Mouse (Mus musculus): Measurements from ENCODE around the gene Platr25. TPM values are rescaled to one million over a fixed set of nuclear protein-coding genes. Genes with fewer than 3 reads are reported as not detected.
"Not testable (repeated sequence)": the region's sequence is repeated elsewhere in the genome, so short reads cannot be mapped to it uniquely, and the experiment has no call there.

The Platr25 gene
- polyA plus RNA-seq (2012; rRNA removed), result 16.8 and 17.6 TPM in 2 replicates

DNA sequence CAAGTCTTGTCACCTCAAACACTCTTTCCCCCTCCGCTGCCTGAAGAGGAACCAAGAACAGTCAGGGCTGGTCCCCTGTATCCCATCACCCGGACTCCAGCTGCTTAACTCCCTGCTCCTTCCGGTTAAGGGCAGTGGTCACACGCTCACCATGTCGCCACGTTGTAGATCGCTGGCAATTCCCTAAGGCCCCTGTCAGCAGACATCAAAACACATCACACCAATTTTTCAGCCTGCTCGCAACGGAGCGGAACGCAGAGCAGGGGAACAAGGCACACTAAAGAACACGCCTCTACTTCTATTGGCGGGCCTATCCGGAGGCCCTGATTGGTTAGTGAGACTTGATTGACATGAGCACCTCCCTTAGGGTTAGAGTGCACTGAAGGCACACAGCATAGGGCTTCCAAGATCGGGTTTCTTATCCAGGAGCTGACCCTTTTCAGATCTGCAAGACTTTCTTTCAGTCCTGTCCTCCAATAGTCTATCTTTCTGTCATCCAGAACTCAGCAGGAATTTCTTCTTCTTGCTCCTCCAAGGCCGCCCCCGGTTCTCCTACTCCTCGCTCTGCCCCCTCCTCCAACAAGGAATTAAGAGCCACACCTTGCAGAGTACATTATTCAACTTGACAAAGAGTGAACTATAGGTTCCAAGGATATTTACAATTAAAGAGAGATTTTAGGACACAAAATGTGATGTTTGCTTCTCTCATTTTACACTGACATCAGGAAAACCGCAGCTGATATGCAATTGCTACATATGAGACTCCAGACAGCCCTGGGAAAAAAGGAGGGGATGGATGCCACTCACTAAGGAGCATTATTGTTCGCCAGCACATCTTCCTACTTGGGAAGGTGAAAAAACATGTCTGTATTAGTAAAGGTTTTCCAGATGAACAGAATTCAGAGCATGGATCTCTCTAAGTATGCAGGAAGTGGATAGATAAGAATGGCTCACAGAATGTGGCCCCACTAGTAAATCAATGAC is at the start of gene Platr25:
Gene Platr25 (minus strand): TSS at position 278 of the 984 bp plus-strand sequence.
- DNase-seq (ENCODE audit: low read depth), result peak; percentile 84

DNA sequence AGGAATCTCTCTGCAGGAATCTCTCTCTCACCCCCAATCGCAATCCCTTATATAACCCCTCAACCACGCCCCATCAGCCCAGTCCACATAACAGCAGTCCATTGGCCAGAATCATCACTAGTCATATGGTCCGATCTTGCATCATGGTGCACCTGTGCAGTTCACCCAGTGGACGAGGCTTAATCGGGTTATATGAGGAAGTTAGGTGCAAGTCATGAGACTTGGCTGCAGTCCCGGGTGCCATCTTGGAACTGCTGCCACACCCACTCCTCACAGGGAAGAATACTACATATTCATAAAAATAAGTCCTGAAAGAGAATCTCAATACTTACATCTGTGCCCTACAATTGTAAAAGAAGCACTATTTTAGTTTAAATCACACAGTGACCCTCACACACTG is 47.5 kb upstream of the Platr25 start:
- not testable (repeated sequence) for DNase-seq (ENCODE audit: low read depth)

DNA sequence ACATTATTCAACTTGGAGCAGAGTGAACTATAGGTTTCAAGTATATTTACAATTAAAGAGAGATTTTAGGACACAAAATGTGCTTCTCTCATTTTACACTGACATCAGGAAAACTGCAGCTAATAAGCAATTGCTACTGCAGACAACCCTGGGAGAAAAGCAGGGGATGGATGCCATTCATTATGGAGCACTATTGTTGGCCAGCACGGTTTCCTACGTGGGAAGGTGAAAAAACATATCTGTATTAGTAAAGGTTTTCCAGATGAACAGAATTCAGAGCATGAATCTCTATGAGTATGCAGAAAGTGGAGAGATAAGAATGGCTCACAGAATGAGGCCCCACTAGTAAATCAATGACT is 25.6 kb upstream of the Platr25 start:
- not testable (repeated sequence) for DNase-seq (ENCODE audit: low read depth)

DNA sequence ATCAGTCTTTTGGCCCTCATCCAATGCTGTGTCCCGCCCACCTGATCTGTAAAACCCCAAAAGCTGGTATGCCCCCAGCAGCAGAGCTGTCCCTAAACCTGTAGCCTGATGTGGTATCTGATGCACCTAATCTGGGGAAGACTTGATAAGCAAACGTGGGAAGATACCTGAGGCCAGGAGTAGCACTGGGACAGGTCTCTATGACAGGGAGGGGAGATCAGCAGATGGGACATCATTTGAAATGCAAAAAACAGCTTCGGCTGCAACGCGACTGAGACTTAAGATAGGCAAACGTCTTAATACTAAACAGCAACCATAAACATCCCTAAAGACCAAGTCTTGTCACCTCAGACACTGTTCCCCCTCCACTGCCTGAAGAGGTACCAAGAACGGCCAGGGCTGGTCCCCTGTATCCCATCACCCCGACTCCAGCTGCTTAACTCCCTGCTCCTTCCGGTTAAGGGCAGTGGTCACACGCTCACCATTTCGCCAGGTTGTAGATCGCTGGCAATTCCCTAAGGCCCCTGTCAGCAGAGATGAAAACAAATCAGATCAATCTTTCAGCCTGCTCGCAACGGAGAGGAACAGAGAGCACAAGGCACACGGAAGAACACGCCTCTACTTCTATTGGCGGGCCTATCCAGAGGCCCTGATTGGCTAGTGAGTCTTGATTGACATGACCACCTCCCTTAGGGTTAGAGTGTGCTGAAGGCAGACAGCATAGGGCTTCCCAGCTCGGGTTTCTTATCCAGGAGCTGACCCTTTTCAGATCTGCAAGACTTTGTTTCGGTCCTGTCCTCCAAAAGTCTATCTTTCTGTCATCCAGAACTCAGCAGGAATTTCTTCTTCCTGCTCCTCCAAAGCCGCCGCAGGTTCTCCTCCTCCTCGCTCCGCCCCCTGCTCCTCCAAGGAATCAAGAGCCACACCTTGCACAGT is 25.0 kb upstream of the Platr25 start, which contains the start of gene Gm5141:
Gene Gm5141 (minus strand): TSS at position 610 of the 936 bp plus-strand sequence.
- DNase-seq (ENCODE audit: low read depth), result peak; percentile 76

DNA sequence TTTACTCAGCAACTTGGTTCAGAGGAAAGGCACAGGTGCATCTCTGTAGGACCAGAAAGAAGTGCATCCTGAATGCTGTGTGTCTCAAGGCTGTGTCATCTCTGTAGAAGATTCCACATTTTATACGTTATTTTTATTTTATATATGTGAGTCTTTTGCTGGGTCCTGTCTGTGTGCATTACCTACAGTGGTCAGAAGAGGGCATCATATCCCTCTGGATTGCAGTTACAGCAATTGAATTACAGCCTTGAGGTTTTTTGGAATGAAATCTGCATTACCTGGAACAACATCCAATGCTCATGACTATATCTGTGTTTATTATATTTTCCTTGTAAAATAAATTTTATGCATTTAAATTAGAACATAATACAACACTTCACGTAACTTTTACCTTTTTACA is 3.3 kb upstream of the Platr25 start:
- peak; percentile 37 for DNase-seq (ENCODE audit: low read depth)
- TF ChIP-seq CTCF (IDR thresholded peaks at IDR 0.05; ENCODE audit: borderline replicate concordance, extremely low read depth, insufficient read depth, insufficient read length), result peak; percentile 23; the same call in 1 of the 2 replicates

DNA sequence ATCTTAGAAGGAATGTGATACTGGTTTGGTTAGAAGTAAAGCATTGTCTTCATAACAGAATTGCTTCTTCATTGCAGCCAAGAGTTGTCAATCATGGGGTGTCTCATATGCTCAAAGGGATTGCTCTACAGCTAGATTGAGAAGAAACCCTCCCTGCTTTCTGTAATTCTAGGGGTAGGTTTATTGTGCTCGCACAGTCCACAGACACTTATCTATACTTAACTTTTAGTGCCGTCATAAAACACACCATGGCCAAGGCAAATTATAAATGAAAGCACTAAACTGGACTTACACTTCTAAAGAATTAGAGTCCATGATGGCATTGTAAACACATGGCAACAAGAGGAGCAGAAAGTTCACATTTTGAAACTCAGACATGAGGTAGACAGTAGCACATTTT is 27.2 kb downstream of the Platr25 start:
- no peak for DNase-seq (ENCODE audit: low read depth)
- no peak for TF ChIP-seq POLR2A (IDR thresholded peaks at IDR 0.05; ENCODE audit: borderline replicate concordance, extremely low read depth, insufficient read depth, insufficient read length, poor library complexity, severe bottlenecking)
- no peak for TF ChIP-seq CTCF (IDR thresholded peaks at IDR 0.05; ENCODE audit: borderline replicate concordance, extremely low read depth, insufficient read depth, insufficient read length)

DNA sequence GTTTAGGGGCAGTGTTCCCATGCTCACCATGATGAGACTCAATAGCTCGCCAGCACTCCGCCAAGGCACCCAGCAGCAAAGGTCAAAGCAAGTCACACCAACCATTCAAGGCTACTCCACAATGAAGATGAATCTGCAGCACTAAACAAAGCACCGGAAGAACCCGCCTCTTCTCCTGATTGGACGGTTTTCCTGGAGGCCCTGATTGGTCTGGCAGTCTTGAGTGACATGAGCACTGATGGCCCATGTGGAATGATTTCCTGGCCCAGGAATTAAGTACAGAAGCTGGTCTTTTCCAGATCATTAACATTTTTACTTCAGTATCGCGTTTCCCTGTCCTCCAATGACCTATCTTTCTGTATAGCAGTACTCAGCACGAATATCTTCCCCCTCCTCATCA is 47.9 kb downstream of the Platr25 start:
- DNase-seq (ENCODE audit: low read depth), result not testable (repeated sequence)

DNA sequence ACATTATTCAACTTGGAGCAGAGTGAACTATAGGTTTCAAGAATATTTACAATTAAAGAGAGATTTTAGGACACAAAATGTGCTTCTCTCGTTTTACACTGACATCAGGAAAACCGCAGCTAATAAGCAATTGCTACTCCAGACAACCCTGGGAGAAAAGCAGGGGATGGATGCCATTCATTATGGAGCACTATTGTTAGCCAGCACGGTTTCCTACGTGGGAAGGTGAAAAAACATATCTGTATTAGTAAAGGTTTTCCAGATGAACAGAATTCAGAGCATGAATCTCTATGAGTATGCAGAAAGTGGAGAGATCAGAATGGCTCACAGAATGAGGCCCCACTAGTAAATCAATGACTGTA is 75.2 kb downstream of the Platr25 start:
- DNase-seq (ENCODE audit: low read depth), result not testable (repeated sequence)

DNA sequence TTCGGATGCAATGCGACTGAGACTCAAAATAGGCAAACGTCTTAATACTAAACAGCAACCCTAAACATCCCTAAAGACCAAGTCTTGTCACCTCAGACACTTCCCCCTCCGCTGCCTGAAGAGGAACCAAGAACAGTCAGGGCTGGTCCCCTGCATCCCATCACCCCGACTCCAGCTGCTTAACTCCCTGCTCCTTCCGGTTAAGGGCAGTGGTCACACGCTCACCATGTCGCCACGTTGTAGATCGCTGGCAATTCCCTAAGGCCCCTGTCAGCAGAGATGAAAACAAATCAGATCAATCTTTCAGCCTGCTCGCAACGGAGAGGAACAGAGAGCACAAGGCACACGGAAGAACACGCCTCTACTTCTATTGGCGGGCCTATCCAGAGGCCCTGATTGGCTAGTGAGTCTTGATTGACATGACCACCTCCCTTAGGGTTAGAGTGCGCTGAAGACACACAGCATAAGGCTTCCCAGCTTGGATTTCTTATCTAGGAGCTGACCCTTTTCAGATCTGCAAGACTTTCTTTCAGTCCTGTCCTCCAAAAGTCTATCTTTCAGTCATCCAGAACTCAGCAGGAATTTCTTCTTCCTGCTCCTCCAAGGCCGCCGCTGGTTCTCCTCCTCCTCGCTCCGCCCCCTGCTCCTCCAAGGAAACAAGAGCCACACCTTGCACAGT is 75.8 kb downstream of the Platr25 start:
- peak; percentile 74 for DNase-seq (ENCODE audit: low read depth)

DNA sequence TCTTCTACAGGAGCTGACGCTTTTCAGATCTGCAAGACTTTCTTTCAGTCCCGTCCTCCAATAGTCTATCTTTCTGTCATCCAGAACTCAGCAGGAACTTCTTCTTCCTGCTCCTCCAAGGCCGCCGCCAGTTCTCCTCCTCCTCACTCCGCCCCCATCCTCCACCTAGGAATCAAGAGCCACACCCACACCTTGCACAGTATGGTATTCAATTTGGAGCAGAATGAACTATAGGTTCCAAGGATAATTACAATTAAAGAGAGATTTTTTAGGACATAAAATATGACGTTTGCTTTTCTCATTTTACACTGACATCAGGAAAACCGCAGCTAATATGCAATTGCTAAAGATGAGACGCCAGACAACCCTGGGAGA is 107.2 kb downstream of the Platr25 start:
- no peak for TF ChIP-seq POLR2A (IDR thresholded peaks at IDR 0.05; ENCODE audit: borderline replicate concordance, extremely low read depth, insufficient read depth, insufficient read length, poor library complexity, severe bottlenecking)
- no peak for TF ChIP-seq CTCF (IDR thresholded peaks at IDR 0.05; ENCODE audit: borderline replicate concordance, extremely low read depth, insufficient read depth, insufficient read length)
- DNase-seq (ENCODE audit: low read depth), result no peak

DNA sequence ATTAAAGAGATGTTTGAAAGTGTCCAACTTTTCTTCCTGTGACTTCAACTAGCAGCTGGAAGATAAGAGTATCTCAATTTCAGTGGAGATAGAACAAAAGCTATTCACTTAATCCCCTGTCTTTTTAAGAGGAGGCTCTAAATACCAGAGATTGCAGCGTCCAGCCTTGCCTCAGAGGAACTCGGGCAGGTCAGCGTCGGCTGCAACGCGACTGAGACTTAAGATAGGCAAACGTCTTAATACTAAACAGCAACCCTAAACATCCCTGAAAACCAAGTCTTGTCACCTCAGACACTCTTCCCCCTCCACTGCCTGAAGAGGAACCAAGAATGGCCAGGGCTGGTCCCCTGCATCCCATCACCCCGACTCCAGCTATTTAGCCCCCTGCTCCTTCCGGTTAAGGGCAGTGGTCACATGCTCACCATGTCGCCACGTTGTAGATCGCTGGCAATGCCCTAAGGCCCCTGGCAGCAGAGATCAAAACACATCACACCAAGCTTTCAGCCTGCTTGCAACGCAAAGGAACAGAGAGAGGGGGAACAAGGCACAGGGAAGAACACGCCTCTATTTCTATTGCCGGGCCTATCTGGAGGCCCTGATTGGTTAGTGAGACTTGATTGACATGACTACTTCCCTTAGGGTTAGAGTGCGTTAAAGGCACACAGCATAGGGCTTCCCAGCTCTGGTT is 107.7 kb downstream of the Platr25 start:
- DNase-seq (ENCODE audit: low read depth), result peak; percentile 94

DNA sequence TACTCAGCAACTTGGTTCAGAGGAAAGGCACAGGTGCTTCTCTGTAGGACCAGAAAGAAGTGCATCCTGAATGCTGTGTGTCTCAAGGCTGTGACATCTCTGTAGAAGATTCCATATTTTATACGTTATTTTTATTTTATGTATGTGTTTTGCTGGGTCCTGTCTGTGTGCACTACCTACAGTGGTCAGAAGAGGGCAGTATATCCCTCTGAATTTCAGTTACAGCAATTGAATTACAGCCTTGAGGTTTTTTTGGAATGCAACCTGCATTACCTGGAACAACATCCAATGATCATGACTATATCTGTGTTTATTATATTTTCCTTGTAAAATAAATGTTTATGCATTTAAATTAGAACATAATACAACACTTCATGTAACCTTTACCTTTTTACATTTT is 133.4 kb downstream of the Platr25 start:
- DNase-seq (ENCODE audit: low read depth), result peak; percentile 53
- TF ChIP-seq CTCF (IDR thresholded peaks at IDR 0.05; ENCODE audit: borderline replicate concordance, extremely low read depth, insufficient read depth, insufficient read length), result peak; percentile 46; the same call in 1 of the 2 replicates

DNA sequence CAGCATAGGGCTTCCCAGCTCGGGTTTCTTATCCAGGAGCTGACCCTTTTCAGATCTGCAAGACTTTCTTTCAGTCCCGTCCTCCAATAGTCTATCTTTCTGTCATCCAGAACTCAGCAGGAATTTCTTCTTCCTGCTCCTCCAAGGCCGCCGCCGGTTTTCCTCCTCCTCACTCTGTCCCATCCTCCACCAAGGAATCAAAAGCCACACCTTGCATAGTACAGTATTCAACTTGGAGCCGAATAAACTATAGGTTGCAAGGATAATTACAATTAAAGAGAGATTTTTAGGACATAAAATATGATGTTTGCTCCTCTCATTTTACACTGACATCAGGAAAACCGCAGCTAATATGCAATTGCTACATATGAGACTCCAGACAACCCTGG is 136.2 kb downstream of the Platr25 start:
- peak; percentile 42 for DNase-seq (ENCODE audit: low read depth)

DNA sequence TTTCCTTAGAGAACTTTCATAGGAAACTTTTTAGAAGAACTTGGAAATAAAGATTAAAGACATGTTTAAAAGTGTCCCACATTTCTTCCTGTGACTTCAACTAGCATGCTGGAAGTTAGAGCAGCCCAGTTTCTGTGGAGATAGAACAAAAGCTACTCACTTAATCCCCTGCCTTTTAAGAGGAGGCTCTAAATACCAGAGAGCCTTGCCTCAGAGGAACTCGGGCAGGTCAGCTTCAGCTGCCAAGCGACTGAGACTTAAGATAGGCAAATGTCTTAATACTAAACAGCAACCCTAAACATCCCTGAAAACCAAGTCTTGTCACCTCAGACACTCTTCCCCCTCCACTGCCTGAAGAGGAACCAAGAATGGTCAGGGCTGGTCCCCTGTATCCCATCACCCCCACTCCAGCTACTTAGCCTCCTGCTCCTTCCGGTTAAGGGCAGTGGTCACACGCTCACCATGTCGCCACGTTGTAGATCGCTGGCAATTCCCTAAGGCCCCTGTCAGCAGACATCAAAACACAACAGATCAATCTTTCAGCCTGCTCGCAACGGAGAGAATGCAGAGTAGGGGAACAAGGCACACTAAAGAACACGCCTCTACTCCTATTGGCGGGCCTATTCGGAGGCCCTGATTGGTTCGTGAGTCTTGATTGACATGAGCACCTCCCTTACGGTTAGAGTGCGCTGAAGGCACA is 136.8 kb downstream of the Platr25 start, which contains the start of gene 6720489N17Rik:
Gene 6720489N17Rik (minus strand): TSS at position 606 of the 700 bp plus-strand sequence.
- DNase-seq (ENCODE audit: low read depth), result peak; percentile 95
